Comparison of ENCODE assay signal across 26 mouse cellular contexts in genomic region chr17:87984440-87985214, GRCm38 (mm10). TPM values are rescaled to one million over a fixed set of nuclear protein-coding genes. Genes with fewer than 3 reads are reported as not detected.
DNase-seq lines count a peak whose midpoint lies in the region; ATAC-seq and TF ChIP-seq lines count a peak whose summit lies in the region.
"Had no signal": no experiment of that assay in that cellular context is flagged by ENCODE, and none has a peak within 500 bp of the region (broad histone marks: within the 10 kb centered on the region; RNA-seq: fewer than 3 reads in every experiment).

No protein-coding gene starts in this region.

- no peak overlapping the region for H3K9ac ChIP-seq in forebrain, embryonic 16.5 days (replicated peaks; ENCODE audit: low read depth, low read length)
- H3K9ac ChIP-seq in midbrain, embryonic 13.5 days (replicated peaks) = no peak overlapping the region
- H3K9ac ChIP-seq: embryonic facial prominence, embryonic 13.5 days; forebrain, embryonic 12.5 days; limb, embryonic 15.5 days; lung, embryonic 14.5 days had no signal

- no peak for TF ChIP-seq POLR2A in lung, adult 2 months (IDR thresholded peaks at IDR 0.05; ENCODE audit: borderline replicate concordance, extremely low read depth, low read depth, low read length)

- H3K4me3 ChIP-seq in lung, adult 2 months (replicated peaks; ENCODE audit: extremely low read depth, low read depth, low read length) = no peak overlapping the region
- H3K4me3 ChIP-seq in forebrain, embryonic 16.5 days (replicated peaks; ENCODE audit: low read length) = no peak overlapping the region
- H3K4me3 ChIP-seq in midbrain, embryonic 13.5 days (replicated peaks) = no peak overlapping the region
- H3K4me3 ChIP-seq: embryonic facial prominence, embryonic 13.5 days; erythroblast, embryonic 14.5 days; forebrain, embryonic 12.5 days; hindbrain, embryonic 10.5 days; left cerebral cortex, adult 2 months; limb, embryonic 15.5 days had no signal

- no peak for TF ChIP-seq CTCF in lung, adult 2 months (IDR thresholded peaks at IDR 0.05; ENCODE audit: insufficient read depth, low read length)

- 81% methylated on average over 20 of the region's 20 CpGs for WGBS in lung, adult 2 months
- 94% methylated on average over 20 of the region's 20 CpGs for WGBS in forebrain, embryonic 16.5 days
- 95% methylated on average over 20 of the region's 20 CpGs for WGBS in midbrain, embryonic 13.5 days

- H3K9me3 ChIP-seq in forebrain, embryonic 16.5 days (ENCODE audit: control insufficient read depth, low read length) = no peaks in the 10 kb centered on the region
- H3K9me3 ChIP-seq in midbrain, embryonic 13.5 days = no peaks in the 10 kb centered on the region
- H3K9me3 ChIP-seq: embryonic facial prominence, embryonic 13.5 days; forebrain, embryonic 12.5 days; hindbrain, embryonic 10.5 days; limb, embryonic 15.5 days had no signal

- no peak overlapping the region for H3K27ac ChIP-seq in forebrain, embryonic 16.5 days (ENCODE audit: low read length)
- H3K27ac ChIP-seq in midbrain, embryonic 13.5 days = no peak overlapping the region
- H3K27ac ChIP-seq: embryonic facial prominence, embryonic 13.5 days; forebrain, embryonic 12.5 days; hindbrain, embryonic 10.5 days; kidney, postnatal 0 days; left cerebral cortex, adult 2 months; limb, embryonic 15.5 days had no signal

- H3K27me3 ChIP-seq in forebrain, embryonic 16.5 days (replicated peaks; ENCODE audit: control insufficient read depth, insufficient read depth, low read length) = no peaks in the 10 kb centered on the region
- H3K27me3 ChIP-seq in midbrain, embryonic 13.5 days = no peaks in the 10 kb centered on the region
- H3K27me3 ChIP-seq: CH12.LX; embryonic facial prominence, embryonic 13.5 days; forebrain, embryonic 12.5 days; limb, embryonic 15.5 days had no signal

- peak; percentile 26 for DNase-seq in lung, postnatal 36 days
- DNase-seq in lung, adult 2 months = no peak
- DNase-seq in T-cell, adult 2 months (ENCODE audit: low spot score) = no peak
- no peak for DNase-seq in gastrocnemius, adult 8-10 months (ENCODE audit: low spot score in 2 of 2)
- DNase-seq: cerebellum, adult 11-12 months; cerebellum, postnatal 25 days; embryo, embryonic 11 days; kidney, adult 18-20 months; left cerebral cortex, postnatal 4 days; lung, embryonic 14.5 days; retina, postnatal 1 day; thymus, postnatal 36 days had no signal

- peak; percentile 79 to 81 for ATAC-seq in hematopoietic stem cell, adult 5-6 weeks (replicated peaks in 1 of 2; ENCODE audit: insufficient read depth in 1 of 2, low FRiP score in 2 of 2, low TSS enrichment in 1 of 2, low read depth in 1 of 2, poor library complexity in 2 of 2, severe bottlenecking in 2 of 2)
- peak; percentile 96 for ATAC-seq in megakaryocyte, adult 5-6 weeks (ENCODE audit: poor library complexity, severe bottlenecking)
- ATAC-seq in forebrain, embryonic 16.5 days = no peak
- ATAC-seq in midbrain, embryonic 13.5 days = no peak
- ATAC-seq: hindbrain, embryonic 16.5 days had no signal

- H3K36me3 ChIP-seq in forebrain, embryonic 16.5 days (ENCODE audit: control insufficient read depth, insufficient read depth) = peaks cover 18% of the 10 kb centered on the region
- peaks cover 81% of the 10 kb centered on the region for H3K36me3 ChIP-seq in midbrain, embryonic 13.5 days

- H3K4me1 ChIP-seq in lung, adult 2 months (ENCODE audit: control insufficient read depth, insufficient read depth, low read length) = no peaks in the 10 kb centered on the region
- H3K4me1 ChIP-seq in forebrain, embryonic 16.5 days (replicated peaks; ENCODE audit: control insufficient read depth, insufficient read depth, low read length) = no peaks in the 10 kb centered on the region; the same call in 1 of the 2 replicates
- peaks cover 6% of the 10 kb centered on the region for H3K4me1 ChIP-seq in midbrain, embryonic 13.5 days (replicated peaks)

- no peak overlapping the region for H3K4me2 ChIP-seq in forebrain, embryonic 16.5 days (ENCODE audit: low read length)
- no peak overlapping the region for H3K4me2 ChIP-seq in midbrain, embryonic 13.5 days (replicated peaks)
- H3K4me2 ChIP-seq: embryonic facial prominence, embryonic 13.5 days; forebrain, embryonic 12.5 days; heart, embryonic 11.5 days; limb, embryonic 15.5 days; lung, embryonic 14.5 days had no signal

RNA-seq across cellular contexts. Expression of gene Msh6, which starts 9.8 kb away (rescaled TPM):
- 2.0 and 3.2 TPM in 2 replicates for polyA plus RNA-seq in lung, adult 2 months (2012; rRNA removed)
- total RNA-seq in hematopoietic stem cell, adult 5-6 weeks (2017) = 122 and 160 TPM in 2 replicates
- total RNA-seq in megakaryocyte, adult 5-6 weeks (2015) = 22.4 and 22.8 TPM in 2 replicates
- 41.4 and 45.5 TPM in 2 replicates for total RNA-seq in megakaryocyte, adult 5-6 weeks (2017)
- polyA plus RNA-seq in forebrain, embryonic 16.5 days (2015; fragmentation: Nextera tagmentation; extraction: Ambion mirVana) = 41.0 and 46.9 TPM in 2 replicates
- polyA plus RNA-seq in midbrain, embryonic 13.5 days (2015; fragmentation: Nextera tagmentation; extraction: Ambion mirVana) = 37.3 and 38.2 TPM in 2 replicates
- total RNA-seq in gastrocnemius, adult 8-10 months (2022) = 1 to 10 TPM; 3.5 to 4.7 (median 4.2) TPM

Comparison
In these comparisons a context has a peak if more than half of its experiments do, and no peak if none do; other contexts are left out.
1. ATAC-seq: peak in hematopoietic stem cell, adult 5-6 weeks (2 of 2) and megakaryocyte, adult 5-6 weeks (single experiment); none in forebrain, embryonic 16.5 days (single experiment) and midbrain, embryonic 13.5 days (single experiment).
2. RNA of gene Msh6, which starts 9.8 kb away (total RNA-seq): 122 to 160 TPM in hematopoietic stem cell, adult 5-6 weeks and 22.4 to 45.5 TPM in megakaryocyte, adult 5-6 weeks; 3.5 to 4.7 TPM in gastrocnemius, adult 8-10 months; every median in the first group is over 4 times any median in the second.